Mouse (Mus musculus): ENCODE data around the gene Tcap. TPM values are rescaled to one million over a fixed set of nuclear protein-coding genes. Genes with fewer than 3 reads are reported as not detected.
A peak's percentile ranks its signal among the peaks of the same experiment; 100 is the strongest.
"Not testable (repeated sequence)": the region's sequence is repeated elsewhere in the genome, so short reads cannot be mapped to it uniquely, and the experiment has no call there.

Tcap gene
- total and polyA plus RNA-seq, 2 experiments from 2014 or later: not detected

GRCm38 (mm10) chr11:98380106-98380505 is 3.5 kb upstream of the Tcap start:
- no peaks in the 10 kb centered on the region for H3K27me3 ChIP-seq (ENCODE audit: insufficient read depth, low read length)
- no peak for ATAC-seq
- no peak overlapping the region for H3K27ac ChIP-seq (ENCODE audit: low read depth, low read length)
- 63% methylated on average over 6 of the region's 6 CpGs for WGBS
- peaks cover 54% of the 10 kb centered on the region for H3K36me3 ChIP-seq (ENCODE audit: insufficient read depth)
- no peak overlapping the region for H3K4me3 ChIP-seq (ENCODE audit: low read depth, low read length)
- no peak overlapping the region for H3K4me2 ChIP-seq (ENCODE audit: low read depth)
- H3K4me1 ChIP-seq (ENCODE audit: insufficient read depth): no peaks in the 10 kb centered on the region
- TF ChIP-seq CTCF (IDR thresholded peaks at IDR 0.05; ENCODE audit: low read depth): no peak
- peak; percentile 48 for DNase-seq
- H3K9me3 ChIP-seq (ENCODE audit: low read length): no peaks in the 10 kb centered on the region
- no peak overlapping the region for H3K9ac ChIP-seq

GRCm38 (mm10) chr11:98381651-98382050 is 2.0 kb upstream of the Tcap start:
- no peaks in the 10 kb centered on the region for H3K9me3 ChIP-seq (ENCODE audit: low read length)
- no peak overlapping the region for H3K9ac ChIP-seq
- H3K4me2 ChIP-seq (ENCODE audit: low read depth): no peak overlapping the region
- WGBS: 92% methylated on average over 2 of the region's 2 CpGs
- H3K27ac ChIP-seq (ENCODE audit: low read depth, low read length): no peak overlapping the region
- no peak overlapping the region for H3K4me3 ChIP-seq (ENCODE audit: low read depth, low read length)
- H3K27me3 ChIP-seq (ENCODE audit: insufficient read depth, low read length): no peaks in the 10 kb centered on the region; the same call in 1 of the 2 replicates
- TF ChIP-seq CTCF (IDR thresholded peaks at IDR 0.05; ENCODE audit: low read depth): no peak
- H3K4me1 ChIP-seq (ENCODE audit: insufficient read depth): no peaks in the 10 kb centered on the region
- peaks cover 39% of the 10 kb centered on the region for H3K36me3 ChIP-seq (ENCODE audit: insufficient read depth)
- ATAC-seq (no peak), DNase-seq (no peak)

- not testable (repeated sequence) for ATAC-seq; H3K4me2 ChIP-seq (ENCODE audit: low read depth); H3K4me1 ChIP-seq (ENCODE audit: insufficient read depth); H3K9ac ChIP-seq; H3K27me3 ChIP-seq (ENCODE audit: insufficient read depth, low read length); DNase-seq; H3K9me3 ChIP-seq (ENCODE audit: low read length); H3K4me3 ChIP-seq (ENCODE audit: low read depth, low read length); H3K27ac ChIP-seq (ENCODE audit: low read depth, low read length)
- peaks cover 33% of the 10 kb centered on the region for H3K36me3 ChIP-seq (ENCODE audit: insufficient read depth)
- 41% methylated on average over 2 of the region's 2 CpGs for WGBS
- 0 out of 2 replicates have a peak, but pooled peaks have one; percentile 11 for TF ChIP-seq CTCF (IDR thresholded peaks at IDR 0.05; ENCODE audit: low read depth)
Measured at GRCm38 (mm10) chr11:98382405-98382804, 1.2 kb upstream of the Tcap start.

- Histone ChIP-seq H3K9ac (no peak overlapping the region), H3K27ac (ENCODE audit: low read depth, low read length) (no peak overlapping the region), H3K4me2 (ENCODE audit: low read depth) (no peak overlapping the region), H3K36me3 (ENCODE audit: insufficient read depth) (peaks cover 16% of the 10 kb centered on the region), H3K9me3 (ENCODE audit: low read length) (no peaks in the 10 kb centered on the region), H3K4me1 (ENCODE audit: insufficient read depth) (no peaks in the 10 kb centered on the region), H3K27me3 (ENCODE audit: insufficient read depth, low read length) (no peaks in the 10 kb centered on the region; the same call in 1 of the 2 replicates), H3K4me3 (ENCODE audit: low read depth, low read length) (no peak overlapping the region)
- no peak for TF ChIP-seq CTCF (IDR thresholded peaks at IDR 0.05; ENCODE audit: low read depth)
- DNase-seq (no peak), ATAC-seq (no peak)
- 72% methylated on average over 20 of the region's 20 CpGs for WGBS
Measured at GRCm38 (mm10) chr11:98384216-98384615, 605 bp downstream of the Tcap start.

- peaks cover 10% of the 10 kb centered on the region; the same call in 1 of the 2 replicates for H3K36me3 ChIP-seq (ENCODE audit: insufficient read depth)
- H3K4me2 ChIP-seq (ENCODE audit: low read depth): no peak overlapping the region
- no peak overlapping the region for H3K27ac ChIP-seq (ENCODE audit: low read depth, low read length)
- no peak for TF ChIP-seq CTCF (IDR thresholded peaks at IDR 0.05; ENCODE audit: low read depth)
- ATAC-seq (no peak), DNase-seq (no peak)
- H3K9me3 ChIP-seq (ENCODE audit: low read length): no peaks in the 10 kb centered on the region
- no peak overlapping the region for H3K9ac ChIP-seq
- no peak overlapping the region for H3K4me3 ChIP-seq (ENCODE audit: low read depth, low read length)
- WGBS: 59% methylated on average over 8 of the region's 8 CpGs
- H3K27me3 ChIP-seq (ENCODE audit: insufficient read depth, low read length): no peaks in the 10 kb centered on the region; the same call in 1 of the 2 replicates
- H3K4me1 ChIP-seq (ENCODE audit: insufficient read depth): no peaks in the 10 kb centered on the region
Measured at GRCm38 (mm10) chr11:98384721-98385637, 1.4 kb downstream of the Tcap start.

- no peak within 1 kb of the TSS for H3K9ac ChIP-seq
- WGBS: 59% methylated on average over 25 of the region's 25 CpGs
- no peak for DNase-seq
- H3K36me3 ChIP-seq (ENCODE audit: insufficient read depth): peaks cover under 1% of the 10 kb centered on the region; the same call in 1 of the 2 replicates
- no peak within 1 kb of the TSS for H3K27ac ChIP-seq (ENCODE audit: low read depth, low read length)
- no peaks in the 10 kb centered on the region; the same call in 1 of the 2 replicates for H3K27me3 ChIP-seq (ENCODE audit: insufficient read depth, low read length)
- H3K4me2 ChIP-seq (ENCODE audit: low read depth): no peak within 1 kb of the TSS
- ATAC-seq: no peak
- no peaks in the 10 kb centered on the region for H3K9me3 ChIP-seq (ENCODE audit: low read length)
- no peak within 1 kb of the TSS for H3K4me3 ChIP-seq (ENCODE audit: low read depth, low read length)
- no peaks in the 10 kb centered on the region for H3K4me1 ChIP-seq (ENCODE audit: insufficient read depth)
- TF ChIP-seq CTCF (IDR thresholded peaks at IDR 0.05; ENCODE audit: low read depth): no peak
Measured at GRCm38 (mm10) chr11:98385638-98386585, 2.3 kb downstream of the Tcap start, which contains the start of gene Pnmt. Gene Pnmt (plus strand): TSS chr11:98386450.
